Mouse (Mus musculus) stomach, embryonic 16.5 days (tissue): ENCODE results near the gene Irs1. TPM values are rescaled to one million over a fixed set of nuclear protein-coding genes. Genes with fewer than 3 reads are reported as not detected.

ENCODE experiments used
- ATAC-seq: fragments of 200-750 bp; cut with Nextera tagmentation; 2 replicates; pipeline ENCODE4 v1.8.0; 2017; ENCODE audit warnings: moderate number of reproducible peaks, moderate TSS enrichment; ENCODE audit not compliant: insufficient read depth, low FRiP score
- H3K27ac ChIP-seq: fragments of 300-500 bp; sonication (generic); 2 replicates; pipeline ENCODE4 v1.5.1; 2014; ENCODE audit warnings: low read length
- H3K27me3 ChIP-seq: fragments of 300-500 bp; sonication (generic); 2 replicates; pipeline ENCODE4 v1.6.1; 2014; ENCODE audit warnings: low read length, control low read depth, mixed read lengths; ENCODE audit not compliant: control insufficient read depth, insufficient read depth
- H3K36me3 ChIP-seq: fragments of 300-500 bp; sonication (generic); 2 replicates; pipeline ENCODE4 v1.6.1; 2014; ENCODE audit warnings: low read length; ENCODE audit not compliant: control insufficient read depth, insufficient read depth
- H3K4me1 ChIP-seq: fragments of 300-500 bp; sonication (generic); 2 replicates; pipeline ENCODE4 v1.6.1; 2014; ENCODE audit warnings: low read length, control low read depth, mixed read lengths; ENCODE audit not compliant: control insufficient read depth, insufficient read depth
- H3K4me2 ChIP-seq: fragments of 300-500 bp; sonication (generic); 2 replicates; pipeline ENCODE4 v1.6.1; 2014; ENCODE audit warnings: low read depth, low read length, mixed read lengths
- H3K4me3 ChIP-seq: fragments of 300-500 bp; sonication (generic); replicated peaks from 2 replicates; pipeline ENCODE4 v1.5.1; 2014; ENCODE audit warnings: mild to moderate bottlenecking, low read length
- H3K9ac ChIP-seq: fragments of 300-500 bp; sonication (generic); 2 replicates; pipeline ENCODE4 v1.6.1; 2014; ENCODE audit warnings: low read length
- H3K9me3 ChIP-seq: fragments of 300-500 bp; sonication (generic); replicated peaks from 2 replicates; pipeline ENCODE4 v1.6.1; 2016; ENCODE audit warnings: low read length, control low read depth; ENCODE audit not compliant: control insufficient read depth
- WGBS: fragments of 180-500 bp; shearing (Covaris S2); extraction: QIAGEN DNeasy Blood & Tissue Kit; methylation state at CpG from one replicate; pipeline ENCODE4 v1.1.7; 2014; 5-methylcytosine and 5-hydroxymethylcytosine counted together
- polyA plus RNA-seq: library from polyadenylated mRNA; unstranded; fragments of >200 nt; fragmentation: Nextera tagmentation; extraction: Ambion mirVana; gene quantifications from 2 replicates; pipeline ENCODE4 v1.2.1, GENCODE M21; 2015

Irs1 gene
- polyA plus RNA-seq, 1 experiment from 2014 or later, result 5.9 TPM

GRCm38 (mm10) chr1:82284403-82284802, 6.8 kb downstream of the Irs1 start:
- no peaks in the 10 kb centered on the region for H3K9me3 ChIP-seq
- WGBS, result 8% methylated on average over 4 of the region's 4 CpGs
- H3K27ac ChIP-seq, result peak overlapping the region; percentile 91
- no peaks in the 10 kb centered on the region for H3K27me3 ChIP-seq
- H3K9ac ChIP-seq, result peak overlapping the region; percentile 74
- H3K4me1 ChIP-seq, result peaks cover 43% of the 10 kb centered on the region
- H3K4me2 ChIP-seq, result peak overlapping the region; percentile 81
- H3K36me3 ChIP-seq, result no peaks in the 10 kb centered on the region
- H3K4me3 ChIP-seq, result peak overlapping the region; percentile 51
- no peak for ATAC-seq

- H3K36me3 ChIP-seq, result no peaks in the 10 kb centered on the region
- no peaks in the 10 kb centered on the region for H3K27me3 ChIP-seq
- H3K4me1 ChIP-seq, result peaks cover 38% of the 10 kb centered on the region
- no peak for ATAC-seq
- H3K4me2 ChIP-seq, result peak overlapping the region; percentile 81
- peak overlapping the region; percentile 74 for H3K9ac ChIP-seq
- 7% methylated on average over 1 of the region's 1 CpGs for WGBS
- H3K4me3 ChIP-seq, result peak overlapping the region; percentile 51
- H3K9me3 ChIP-seq, result no peaks in the 10 kb centered on the region
- H3K27ac ChIP-seq, result peak overlapping the region; percentile 91
Measured at GRCm38 (mm10) chr1:82283901-82284301, 7.3 kb downstream of the Irs1 start.

- Histone ChIP-seq H3K27ac (peak overlapping the region; percentile 91), H3K27me3 (no peaks in the 10 kb centered on the region), H3K36me3 (0 out of 2 replicates have a peak, but pooled peaks cover 3% of the 10 kb centered on the region), H3K9me3 (no peaks in the 10 kb centered on the region), H3K9ac (peak overlapping the region; percentile 74), H3K4me3 (peak overlapping the region; percentile 51), H3K4me2 (peak overlapping the region; percentile 81), H3K4me1 (peaks cover 30% of the 10 kb centered on the region)
- peak; percentile 98 for ATAC-seq
- 1% methylated on average over 34 of the region's 35 CpGs for WGBS
Measured at GRCm38 (mm10) chr1:82282992-82283611, 8.1 kb downstream of the Irs1 start.

- 72% methylated on average over 6 of the region's 6 CpGs for WGBS
- no peaks in the 10 kb centered on the region for H3K9me3 ChIP-seq
- H3K4me3 ChIP-seq, result no peak overlapping the region
- no peak overlapping the region for H3K4me2 ChIP-seq
- H3K9ac ChIP-seq, result no peak overlapping the region
- H3K27me3 ChIP-seq, result no peaks in the 10 kb centered on the region
- H3K36me3 ChIP-seq, result peaks cover 7% of the 10 kb centered on the region; the same call in 1 of the 2 replicates
- H3K4me1 ChIP-seq, result peaks cover 18% of the 10 kb centered on the region
- no peak overlapping the region for H3K27ac ChIP-seq
- ATAC-seq, result no peak
Measured at GRCm38 (mm10) chr1:82281823-82282222, 9.4 kb downstream of the Irs1 start.

- Histone ChIP-seq H3K36me3 (peaks cover 7% of the 10 kb centered on the region; the same call in 1 of the 2 replicates), H3K4me2 (no peak overlapping the region), H3K4me3 (no peak overlapping the region), H3K27ac (no peak overlapping the region), H3K4me1 (peaks cover 12% of the 10 kb centered on the region), H3K9me3 (no peaks in the 10 kb centered on the region), H3K27me3 (no peaks in the 10 kb centered on the region), H3K9ac (no peak overlapping the region)
- 44% methylated on average over 1 of the region's 1 CpGs for WGBS
- ATAC-seq, result no peak
Measured at GRCm38 (mm10) chr1:82279768-82280167, 11.4 kb downstream of the Irs1 start.

- Histone ChIP-seq H3K9me3 (no peaks in the 10 kb centered on the region), H3K4me1 (peaks cover 6% of the 10 kb centered on the region; the same call in 1 of the 2 replicates), H3K4me2 (no peak overlapping the region), H3K27ac (no peak overlapping the region), H3K36me3 (peaks cover 11% of the 10 kb centered on the region), H3K9ac (no peak overlapping the region), H3K27me3 (no peaks in the 10 kb centered on the region), H3K4me3 (no peak overlapping the region)
- WGBS, result 25% methylated on average over 1 of the region's 1 CpGs
- ATAC-seq, result no peak
Measured at GRCm38 (mm10) chr1:82274361-82274760, 16.9 kb downstream of the Irs1 start.

GRCm38 (mm10) chr1:82273529-82273928, 17.7 kb downstream of the Irs1 start:
- 57% methylated on average over 6 of the region's 6 CpGs for WGBS

GRCm38 (mm10) chr1:82272231-82272630, 19.0 kb downstream of the Irs1 start:
- WGBS, result 88% methylated on average over 5 of the region's 5 CpGs
- no peak for ATAC-seq
- H3K36me3 ChIP-seq, result peaks cover 10% of the 10 kb centered on the region
- H3K4me2 ChIP-seq, result no peak overlapping the region
- peaks cover 6% of the 10 kb centered on the region; the same call in 1 of the 2 replicates for H3K4me1 ChIP-seq
- H3K27ac ChIP-seq, result no peak overlapping the region
- no peak overlapping the region for H3K9ac ChIP-seq
- no peak overlapping the region for H3K4me3 ChIP-seq
- no peaks in the 10 kb centered on the region for H3K27me3 ChIP-seq
- H3K9me3 ChIP-seq, result no peaks in the 10 kb centered on the region

More at GRCm38 (mm10) chr1:82273529-82273928, 17.7 kb downstream of the Irs1 start:
- no peak for ATAC-seq
- peaks cover 15% of the 10 kb centered on the region for H3K36me3 ChIP-seq
- H3K27me3 ChIP-seq, result no peaks in the 10 kb centered on the region
- H3K9me3 ChIP-seq, result no peaks in the 10 kb centered on the region
- no peak overlapping the region for H3K4me3 ChIP-seq
- no peak overlapping the region for H3K4me2 ChIP-seq
- no peak overlapping the region for H3K9ac ChIP-seq
- no peak overlapping the region for H3K27ac ChIP-seq
- peaks cover 6% of the 10 kb centered on the region; the same call in 1 of the 2 replicates for H3K4me1 ChIP-seq

- H3K4me2 ChIP-seq, result no peak overlapping the region
- H3K36me3 ChIP-seq, result peaks cover 9% of the 10 kb centered on the region; the same call in 1 of the 2 replicates
- no peaks in the 10 kb centered on the region for H3K27me3 ChIP-seq
- 67% methylated on average over 4 of the region's 4 CpGs for WGBS
- H3K27ac ChIP-seq, result no peak overlapping the region
- no peak overlapping the region for H3K9ac ChIP-seq
- H3K9me3 ChIP-seq, result no peaks in the 10 kb centered on the region
- ATAC-seq, result no peak
- H3K4me3 ChIP-seq, result no peak overlapping the region
- no peaks in the 10 kb centered on the region for H3K4me1 ChIP-seq
Measured at GRCm38 (mm10) chr1:82267547-82267946, 23.7 kb downstream of the Irs1 start.
